Mouse (Mus musculus) erythroblast, embryonic 14.5 days (primary cell): Measurements from ENCODE around the gene Eif4ebp2.

Experiments
- GATA1 ChIP-seq: IDR thresholded peaks from 2 replicates; pipeline ENCODE4 v1.6.1; 2012; ENCODE audit warnings: low read length, inconsistent platforms, mixed read lengths
- TAL1 ChIP-seq: IDR thresholded peaks from 3 replicates; pipeline ENCODE4 v1.6.1; 2012; ENCODE audit warnings: low read length, inconsistent platforms, mixed read lengths

- TF ChIP-seq GATA1 (no peak), TAL1 (no peak)
Observed at GRCm38 (mm10) chr10:61415890-61416289, 36.6 kb downstream of the Eif4ebp2 start.
